Mouse (Mus musculus) C2C12 (cell line): ENCODE data around the gene Prkar2a. TPM values are rescaled to one million over a fixed set of nuclear protein-coding genes. Genes with fewer than 3 reads are reported as not detected.
"Not testable (repeated sequence)": the region's sequence is repeated elsewhere in the genome, so short reads cannot be mapped to it uniquely, and the experiment has no call there.

ENCODE experiments used
- H3K27me3 ChIP-seq: one replicate; pipeline ENCODE4 v1.6.1; 2011; ENCODE audit not compliant: control insufficient read depth, insufficient read depth, insufficient read length
- H3K36me3 ChIP-seq: one replicate; pipeline ENCODE4 v1.6.1; 2011; ENCODE audit not compliant: control insufficient read depth, insufficient read depth
- H3K4me3 ChIP-seq: one replicate; pipeline ENCODE4 v1.5.1; 2011; ENCODE audit warnings: mild to moderate bottlenecking, control low read depth; ENCODE audit not compliant: poor library complexity, insufficient read depth, severe bottlenecking
- H3K79me2 ChIP-seq: one replicate; pipeline ENCODE4 v1.6.1; 2011; ENCODE audit not compliant: control insufficient read depth, insufficient read depth
- H3K79me3 ChIP-seq: one replicate; pipeline ENCODE4 v1.6.1; 2011; ENCODE audit warnings: low read depth, control low read depth
- H3ac ChIP-seq: one replicate; pipeline ENCODE3; 2011; ENCODE audit warnings: low read depth; ENCODE audit not compliant: control insufficient read depth, insufficient read length
- CEBPB ChIP-seq: IDR thresholded peaks from one replicate; pipeline ENCODE4 v1.6.1; 2011; ENCODE audit warnings: low read depth, mild to moderate bottlenecking, control low read depth, moderate library complexity
- CTCF ChIP-seq: IDR thresholded peaks from one replicate; pipeline ENCODE4 v1.5.1; 2011; ENCODE audit not compliant: control insufficient read depth, insufficient read depth, insufficient read length
- FOSL1 ChIP-seq: IDR thresholded peaks from one replicate; pipeline ENCODE4 v1.8.0; 2011; ENCODE audit warnings: mild to moderate bottlenecking, low read length; ENCODE audit not compliant: poor library complexity, insufficient read depth, severe bottlenecking
- MAX ChIP-seq: IDR thresholded peaks from one replicate; pipeline ENCODE4 v1.6.1; 2011; ENCODE audit warnings: mild to moderate bottlenecking, control low read depth
- MYOD1 ChIP-seq: IDR thresholded peaks from one replicate; pipeline ENCODE4 v1.6.1; 2011; ENCODE audit warnings: low read depth; ENCODE audit not compliant: control insufficient read depth, insufficient read length
- MYOG ChIP-seq: IDR thresholded peaks from one replicate; pipeline ENCODE4 v1.6.1; 2011; ENCODE audit not compliant: control insufficient read depth, insufficient read length; ENCODE audit errors: extremely low read depth
- USF1 ChIP-seq: IDR thresholded peaks from one replicate; pipeline ENCODE4 v1.6.1; 2011; ENCODE audit warnings: low read depth, mild to moderate bottlenecking, control low read depth, moderate library complexity
- polyA plus RNA-seq: library from polyadenylated mRNA; unstranded; fragments of >200 nt; fragmentation: generic; extraction: Trizol; gene quantifications from one replicate; pipeline ENCODE4 v1.2.1, GENCODE M21; 2012; ENCODE audit warnings: missing spikeins

Prkar2a gene
- polyA plus RNA-seq, 1 experiment = 19.4 TPM

DNA sequence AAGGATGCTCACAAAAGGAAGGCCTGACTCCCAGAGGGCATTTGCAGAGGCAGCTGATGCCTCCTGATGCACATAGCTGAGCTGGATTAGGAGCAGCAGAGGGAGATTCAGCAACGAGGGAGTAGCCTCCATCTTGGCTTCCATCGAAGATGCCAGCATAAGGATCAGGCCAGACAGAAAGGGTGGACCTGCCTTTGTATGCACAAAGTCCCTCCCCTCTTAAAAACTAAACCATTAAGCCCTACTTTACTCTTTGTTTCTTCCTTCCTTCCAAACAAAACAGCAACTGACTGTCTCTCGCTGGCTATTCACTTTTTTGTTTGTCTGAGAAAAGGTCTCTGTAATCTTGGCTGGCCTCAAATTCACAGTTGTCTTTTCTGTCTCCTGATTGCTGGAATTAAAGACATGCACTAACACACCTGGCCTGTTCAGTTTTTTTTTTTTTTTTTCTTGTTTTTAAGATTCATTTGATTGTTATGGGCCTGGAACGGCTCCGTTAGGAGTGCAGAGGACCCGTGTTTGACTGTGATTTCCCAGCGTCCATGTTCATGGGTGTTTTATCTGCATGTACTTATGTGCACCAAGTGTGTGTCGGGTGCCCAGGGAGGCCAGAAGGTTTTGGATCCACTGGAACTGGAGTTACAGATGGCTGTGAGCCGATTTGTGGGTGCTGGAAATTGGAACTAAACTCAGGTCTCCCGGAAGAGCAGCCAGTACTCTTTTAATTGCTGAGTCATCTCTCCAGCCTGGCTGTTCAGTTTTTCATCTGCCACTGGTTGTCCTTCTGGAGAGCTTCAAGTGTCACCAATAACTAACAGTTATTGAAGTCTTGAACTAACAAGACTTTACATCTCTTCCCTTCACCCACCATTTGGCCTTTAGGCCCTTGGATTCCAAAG lies 34.3 kb upstream of the Prkar2a start:
- H3K36me3 ChIP-seq = no peaks in the 10 kb centered on the region
- no peaks in the 10 kb centered on the region for H3K27me3 ChIP-seq
- no peak overlapping the region for H3ac ChIP-seq
- H3K4me3 ChIP-seq = no peak overlapping the region
- TF ChIP-seq CTCF (no peak), MAX (no peak), CEBPB (no peak), USF1 (no peak)
- no peaks in the 10 kb centered on the region for H3K79me2 ChIP-seq
- H3K79me3 ChIP-seq = no peaks in the 10 kb centered on the region

DNA sequence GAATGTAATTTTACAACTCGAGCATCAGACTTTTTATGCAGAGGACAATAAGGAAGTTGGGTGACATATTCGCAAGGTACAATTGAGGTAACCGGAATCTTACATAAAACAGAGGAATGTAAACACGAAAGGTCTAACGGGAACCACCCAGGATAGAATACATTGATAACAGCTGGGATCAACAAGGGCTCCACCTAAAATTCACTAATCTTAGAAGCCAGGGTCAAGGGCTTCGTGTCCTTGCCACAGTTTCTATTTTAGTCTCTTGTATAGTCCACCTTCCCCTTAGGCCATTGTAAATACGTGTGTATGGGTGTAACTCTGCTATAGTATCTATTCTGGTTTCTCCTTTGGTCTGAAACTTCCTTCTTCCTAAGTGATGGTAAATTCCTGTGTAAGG lies 33.2 kb upstream of the Prkar2a start:
- H3K27me3 ChIP-seq, H3ac ChIP-seq, H3K4me3 ChIP-seq, H3K79me3 ChIP-seq, H3K36me3 ChIP-seq, H3K79me2 ChIP-seq: not testable (repeated sequence)

DNA sequence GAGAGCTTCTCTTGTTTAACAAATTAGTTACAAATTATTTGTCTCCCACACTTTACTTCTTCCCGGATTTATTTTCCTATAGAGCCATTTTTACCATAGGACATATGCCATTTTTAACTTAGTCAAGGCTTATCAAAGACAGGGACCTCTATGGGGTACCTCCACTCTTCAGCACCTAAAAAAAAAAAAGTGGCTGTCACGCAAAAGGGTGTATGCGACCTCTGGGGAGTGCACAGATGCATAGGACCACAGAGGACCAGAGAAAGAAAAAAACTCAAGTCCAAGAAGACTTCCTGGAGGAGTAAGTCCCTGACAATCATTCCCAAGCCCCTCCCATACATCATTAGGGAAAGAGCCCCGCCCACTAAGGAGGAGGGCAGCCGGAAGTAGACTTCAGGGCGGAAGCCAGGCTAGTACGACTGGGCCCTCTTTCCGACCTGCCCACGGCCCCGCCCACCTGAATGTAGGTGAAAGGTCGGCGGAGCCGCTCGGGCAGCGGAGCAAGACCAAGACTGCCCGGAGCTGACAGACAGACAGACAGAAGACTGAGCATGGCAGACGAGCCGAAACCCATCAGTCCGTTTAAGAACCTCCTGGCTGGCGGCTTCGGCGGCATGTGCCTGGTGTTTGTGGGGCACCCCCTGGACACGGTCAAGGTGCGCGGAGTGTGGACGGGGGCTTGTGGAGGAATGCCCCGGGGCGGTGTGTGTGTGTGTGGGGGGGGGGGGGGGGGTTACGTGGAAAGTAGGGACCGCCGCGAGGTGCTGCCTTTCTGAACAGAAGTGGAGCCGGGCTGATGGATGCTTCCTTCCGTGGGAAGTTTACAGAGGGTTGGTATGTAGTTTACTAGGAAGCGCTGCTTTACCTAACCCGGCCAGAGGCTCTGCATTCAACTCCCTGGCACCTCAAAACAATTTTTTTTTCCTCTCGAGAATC lies 27.2 kb upstream of the Prkar2a start, which contains the start of gene Slc25a20:
TSS of gene Slc25a20 (plus strand) at position 412 of the 936 bp plus-strand sequence.
- Histone ChIP-seq H3K27me3 (no peaks in the 10 kb centered on the region), H3K79me2 (no peaks in the 10 kb centered on the region), H3K79me3 (peaks cover 2% of the 10 kb centered on the region), H3K4me3 (peak within 1 kb of the TSS; percentile 29), H3K36me3 (no peaks in the 10 kb centered on the region), H3ac (peak within 1 kb of the TSS; percentile 52)
- TF ChIP-seq CTCF = no peak
- TF ChIP-seq MAX = no peak
- TF ChIP-seq FOSL1 = no peak
- no peak for TF ChIP-seq CEBPB
- TF ChIP-seq MYOG = no peak
- no peak for TF ChIP-seq USF1
- TF ChIP-seq MYOD1 = no peak

DNA sequence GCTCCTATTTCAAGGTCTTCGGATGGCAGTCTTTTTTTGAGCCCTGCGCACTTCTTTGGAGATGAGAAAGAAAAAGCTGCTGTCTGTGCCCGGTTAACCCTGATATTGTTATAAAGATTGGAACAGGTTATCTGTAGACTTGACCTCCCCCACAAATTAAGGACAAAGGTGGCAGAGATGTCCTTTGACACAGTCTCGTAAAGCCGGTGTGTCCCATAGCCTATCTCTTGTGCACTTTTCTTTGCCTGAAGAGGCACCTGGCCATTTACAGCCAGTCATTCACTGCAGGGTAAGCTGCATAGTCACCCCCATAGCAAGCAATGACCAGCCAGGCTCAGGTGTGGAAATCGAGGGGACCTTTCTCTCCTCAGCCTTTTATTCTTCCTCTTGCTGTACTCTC lies 26.5 kb upstream of the Prkar2a start:
- no peaks in the 10 kb centered on the region for H3K27me3 ChIP-seq
- H3K36me3 ChIP-seq = no peaks in the 10 kb centered on the region
- H3ac ChIP-seq = no peak overlapping the region
- TF ChIP-seq USF1 = no peak
- TF ChIP-seq MYOD1 = no peak
- no peak for TF ChIP-seq CEBPB
- no peak for TF ChIP-seq FOSL1
- TF ChIP-seq CTCF = no peak
- TF ChIP-seq MYOG = no peak
- no peak for TF ChIP-seq MAX
- H3K4me3 ChIP-seq = peak overlapping the region; percentile 29
- peaks cover 2% of the 10 kb centered on the region for H3K79me3 ChIP-seq
- no peaks in the 10 kb centered on the region for H3K79me2 ChIP-seq

DNA sequence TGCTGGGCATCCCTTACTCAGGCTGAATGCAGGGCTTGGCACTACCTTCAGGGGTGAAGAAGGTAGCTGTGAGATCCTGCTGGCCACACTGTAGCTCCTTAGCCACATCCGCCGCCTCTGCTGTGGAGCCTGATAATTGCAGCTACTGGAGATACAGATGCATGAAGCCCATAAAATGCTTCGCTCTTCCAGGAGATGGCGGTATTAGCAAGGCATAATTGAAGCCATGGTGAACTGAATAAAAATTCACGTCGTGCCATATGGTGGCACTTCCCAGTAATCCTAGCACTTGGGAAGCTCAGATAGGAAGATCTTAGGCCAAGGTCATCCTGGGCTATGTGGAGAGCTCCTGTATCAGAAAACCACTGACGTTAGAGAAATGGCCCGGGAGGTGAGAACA lies 19.2 kb upstream of the Prkar2a start:
- H3ac ChIP-seq = no peak overlapping the region

DNA sequence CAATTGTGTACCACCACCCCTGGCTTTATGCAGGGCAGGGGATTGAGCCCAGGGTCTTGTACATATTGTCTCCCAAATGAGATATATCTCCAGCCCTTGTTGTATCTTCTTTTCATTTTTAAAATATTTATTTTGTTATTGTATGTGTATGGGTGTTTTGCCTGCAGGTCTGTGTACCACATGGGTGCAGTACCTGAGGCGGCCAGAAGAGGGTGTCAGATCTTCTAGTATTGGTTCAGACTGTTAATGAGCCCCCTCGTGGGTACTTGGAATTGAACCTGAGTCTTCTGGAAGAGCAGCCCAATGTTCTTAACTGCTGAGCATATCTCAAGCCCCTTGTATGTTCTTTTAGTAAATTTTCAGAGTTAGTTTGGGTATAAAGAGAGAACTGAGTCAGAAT lies 16.0 kb upstream of the Prkar2a start:
- no peak overlapping the region for H3ac ChIP-seq
- H3K79me3 ChIP-seq = no peaks in the 10 kb centered on the region
- no peaks in the 10 kb centered on the region for H3K27me3 ChIP-seq
- H3K36me3 ChIP-seq = no peaks in the 10 kb centered on the region
- H3K79me2 ChIP-seq = no peaks in the 10 kb centered on the region
- TF ChIP-seq CTCF = no peak
- no peak for TF ChIP-seq MYOD1
- TF ChIP-seq MYOG = no peak
- TF ChIP-seq MAX = no peak
- TF ChIP-seq USF1 = no peak
- TF ChIP-seq FOSL1 = no peak
- TF ChIP-seq CEBPB = no peak
- no peak overlapping the region for H3K4me3 ChIP-seq

More for the DNA sequence above, 19.2 kb upstream of the Prkar2a start:
- Histone ChIP-seq H3K4me3 (no peak overlapping the region), H3K36me3 (no peaks in the 10 kb centered on the region), H3K79me2 (no peaks in the 10 kb centered on the region), H3K79me3 (no peaks in the 10 kb centered on the region), H3K27me3 (no peaks in the 10 kb centered on the region)
- TF ChIP-seq MYOG = no peak
